ENCODE assay signal across 8 mouse cellular contexts in the genomic region with DNA sequence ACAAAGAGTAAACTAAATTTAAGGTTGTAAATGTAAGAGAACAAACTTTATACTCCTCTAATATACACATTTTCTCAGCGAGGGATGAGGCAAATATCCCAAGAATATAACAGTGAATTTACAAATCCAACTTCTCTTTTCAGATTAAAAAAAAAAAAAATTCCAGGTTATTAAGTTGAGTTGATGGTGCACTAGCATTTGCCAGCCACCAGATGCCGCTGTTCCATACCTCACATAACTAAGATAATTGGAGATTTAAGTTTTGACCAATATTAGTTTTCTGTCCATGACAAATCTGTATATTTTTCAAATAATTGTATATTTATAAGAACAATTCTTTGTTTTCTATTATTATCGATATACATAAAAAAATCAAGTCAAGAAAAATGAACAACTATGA.
DNase-seq lines count a peak whose midpoint lies in the region; ATAC-seq and TF ChIP-seq lines count a peak whose summit lies in the region.
"Had no signal": no experiment of that assay in that cellular context is flagged by ENCODE, and none has a peak within 500 bp of the region (broad histone marks: within the 10 kb centered on the region; RNA-seq: fewer than 3 reads in every experiment).

No protein-coding gene starts in this region.

- DNase-seq in A20 (ENCODE audit: low read depth, low spot score) (peak; percentile 11), ES-CJ7 (ENCODE audit: low read depth, low spot score) (peak; percentile 11)
- no peak for DNase-seq in kidney, adult 11 months
- DNase-seq: liver, embryonic 13.5 days had no signal

- H3K36me3 ChIP-seq in intestine, postnatal 0 days (ENCODE audit: control insufficient read depth, insufficient read depth) = no peaks in the 10 kb centered on the region
- no peaks in the 10 kb centered on the region for H3K36me3 ChIP-seq in intestine, embryonic 15.5 days
- H3K36me3 ChIP-seq: liver, embryonic 13.5 days had no signal

- H3K4me2 ChIP-seq in intestine, postnatal 0 days (replicated peaks; ENCODE audit: low read depth) = no peak overlapping the region
- H3K4me2 ChIP-seq in intestine, embryonic 15.5 days (replicated peaks) = no peak overlapping the region
- H3K4me2 ChIP-seq: liver, embryonic 13.5 days had no signal

- H3K27ac ChIP-seq in intestine, postnatal 0 days (ENCODE audit: low read depth, low read length) = no peak overlapping the region
- H3K27ac ChIP-seq in intestine, embryonic 15.5 days = no peak overlapping the region
- H3K27ac ChIP-seq: liver, embryonic 13.5 days had no signal

- TF ChIP-seq CTCF in intestine, postnatal 0 days (IDR thresholded peaks at IDR 0.05; ENCODE audit: low read depth) = peak; percentile 75

- H3K4me3 ChIP-seq in intestine, postnatal 0 days (ENCODE audit: low read depth, low read length) = no peak overlapping the region
- H3K4me3 ChIP-seq in intestine, embryonic 15.5 days (replicated peaks) = no peak overlapping the region
- H3K4me3 ChIP-seq: liver, embryonic 13.5 days had no signal

- no peaks in the 10 kb centered on the region for H3K27me3 ChIP-seq in intestine, postnatal 0 days (replicated peaks; ENCODE audit: control insufficient read depth, insufficient read depth, low read length)
- H3K27me3 ChIP-seq in intestine, embryonic 15.5 days (replicated peaks) = no peaks in the 10 kb centered on the region
- H3K27me3 ChIP-seq: liver, embryonic 13.5 days had no signal

- 5% methylated on average over 3 of the region's 3 CpGs for WGBS in intestine, postnatal 0 days
- 8% methylated on average over 3 of the region's 3 CpGs for WGBS in intestine, embryonic 15.5 days

- ATAC-seq in intestine, postnatal 0 days = no peak
- no peak for ATAC-seq in intestine, embryonic 15.5 days
- peak; percentile 42; a peak in 1 of 4 replicates for ATAC-seq in hematopoietic stem cell, adult 5-6 weeks (replicated peaks in 1 of 2; ENCODE audit: insufficient read depth in 1 of 2, low FRiP score in 2 of 2, low TSS enrichment in 1 of 2, low read depth in 1 of 2, poor library complexity in 2 of 2, severe bottlenecking in 2 of 2)
- no peak for ATAC-seq in erythroblast, adult 5-6 weeks (replicated peaks; ENCODE audit: low FRiP score, poor library complexity, severe bottlenecking)

- no peak overlapping the region for H3K9ac ChIP-seq in intestine, postnatal 0 days (ENCODE audit: low read depth, low read length)
- no peak overlapping the region for H3K9ac ChIP-seq in intestine, embryonic 15.5 days
- H3K9ac ChIP-seq: liver, embryonic 13.5 days had no signal

- no peaks in the 10 kb centered on the region for H3K4me1 ChIP-seq in intestine, postnatal 0 days (replicated peaks; ENCODE audit: control insufficient read depth, insufficient read depth, low read length)
- no peaks in the 10 kb centered on the region for H3K4me1 ChIP-seq in intestine, embryonic 15.5 days (replicated peaks)
- H3K4me1 ChIP-seq: liver, embryonic 13.5 days had no signal

- H3K9me3 ChIP-seq in intestine, postnatal 0 days (ENCODE audit: control insufficient read depth) = no peaks in the 10 kb centered on the region
- H3K9me3 ChIP-seq in intestine, embryonic 15.5 days = no peaks in the 10 kb centered on the region
- H3K9me3 ChIP-seq: liver, embryonic 13.5 days had no signal

Comparison
In these comparisons a context has a peak if more than half of its experiments do, and no peak if none do; other contexts are left out.
1. ATAC-seq: peak in hematopoietic stem cell, adult 5-6 weeks (2 of 2); none in intestine, postnatal 0 days (single experiment), intestine, embryonic 15.5 days (single experiment) and erythroblast, adult 5-6 weeks (single experiment).